Mouse (Mus musculus): ENCODE data around the gene Gatc.

DNA sequence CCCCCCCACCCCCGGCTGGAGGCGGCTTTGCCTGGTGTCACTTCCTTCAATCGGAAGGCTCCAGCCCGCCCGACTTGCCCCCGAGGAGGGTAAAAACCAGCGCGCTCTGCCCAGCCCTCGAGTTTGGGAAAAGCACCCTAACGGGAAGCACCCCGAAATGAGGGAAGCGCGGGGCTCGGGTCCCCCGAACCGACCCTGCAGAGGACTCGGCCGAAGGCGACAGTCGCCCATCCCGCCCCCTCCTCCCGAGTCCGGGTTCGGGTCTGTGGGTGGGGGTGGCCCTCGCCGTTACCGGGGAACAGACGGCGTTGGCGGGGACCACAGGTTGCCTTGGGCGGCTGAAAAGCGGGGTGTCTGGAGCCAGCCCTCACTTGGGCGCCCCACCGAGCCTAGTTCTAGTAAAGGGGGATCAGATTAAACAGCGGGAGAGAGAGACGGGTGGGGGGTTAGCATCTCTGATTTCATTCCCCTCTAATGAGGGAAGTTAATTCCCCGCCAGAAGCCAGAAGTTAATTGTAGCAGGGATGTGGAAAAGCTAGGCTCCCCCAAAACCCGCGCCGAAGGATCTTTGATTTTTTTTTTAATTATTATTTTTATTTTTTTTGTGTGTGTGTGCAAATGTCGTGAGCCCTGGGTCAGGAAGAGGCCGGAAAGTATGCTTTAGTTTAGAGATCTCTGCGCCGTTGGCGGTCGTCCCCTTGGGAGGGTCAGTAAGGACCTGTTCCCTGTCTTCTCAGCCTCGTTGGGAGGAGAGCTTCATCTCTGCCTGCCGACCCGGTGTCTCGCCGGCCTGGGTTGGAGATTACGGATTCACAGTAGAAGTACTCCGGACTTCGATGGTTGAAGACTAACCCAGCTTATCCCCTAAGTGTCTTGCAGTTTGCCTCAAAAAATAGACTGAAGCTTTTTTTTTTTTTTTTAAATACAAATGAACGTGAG is 13.1 kb downstream of the Gatc start:
- TF ChIP-seq CTCF (IDR thresholded peaks at IDR 0.05; ENCODE audit: extremely low read depth, insufficient read depth, low read length) = no peak
- TF ChIP-seq POLR2A (IDR thresholded peaks at IDR 0.05; ENCODE audit: extremely low read depth, insufficient read depth, low read length) = no peak

Measured in cortical plate, adult 2 months (tissue).